Mouse (Mus musculus): ENCODE results near the gene Car15. TPM values are rescaled to one million over a fixed set of nuclear protein-coding genes. Genes with fewer than 3 reads are reported as not detected.

Gene Car15
- 0.75 and 2.2 TPM in 2 replicates for polyA plus RNA-seq (2015; fragmentation: Nextera tagmentation; extraction: Ambion mirVana)

DNA sequence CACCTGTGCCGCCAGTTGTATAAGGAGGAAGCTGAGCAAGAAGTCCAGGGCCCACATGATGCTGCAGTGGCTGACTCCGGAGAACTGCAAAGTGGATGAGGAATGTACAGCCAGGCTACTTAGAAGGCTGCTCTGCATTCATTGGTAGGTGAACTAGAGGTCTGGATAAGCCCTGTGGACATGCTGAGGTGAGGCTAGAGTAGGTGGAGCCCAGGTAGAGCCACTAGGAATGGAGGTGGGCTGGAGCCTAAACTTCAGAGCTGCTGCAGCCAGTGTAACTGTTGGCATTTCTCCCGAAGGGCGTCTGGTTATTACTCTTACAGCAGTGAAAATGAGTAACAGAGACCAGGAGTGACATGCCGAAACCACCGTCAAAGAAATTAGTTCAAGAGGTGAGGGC, at the start of gene Car15:
Gene Car15 (minus strand): TSS at position 314 of the 400 bp plus-strand sequence.

DNA sequence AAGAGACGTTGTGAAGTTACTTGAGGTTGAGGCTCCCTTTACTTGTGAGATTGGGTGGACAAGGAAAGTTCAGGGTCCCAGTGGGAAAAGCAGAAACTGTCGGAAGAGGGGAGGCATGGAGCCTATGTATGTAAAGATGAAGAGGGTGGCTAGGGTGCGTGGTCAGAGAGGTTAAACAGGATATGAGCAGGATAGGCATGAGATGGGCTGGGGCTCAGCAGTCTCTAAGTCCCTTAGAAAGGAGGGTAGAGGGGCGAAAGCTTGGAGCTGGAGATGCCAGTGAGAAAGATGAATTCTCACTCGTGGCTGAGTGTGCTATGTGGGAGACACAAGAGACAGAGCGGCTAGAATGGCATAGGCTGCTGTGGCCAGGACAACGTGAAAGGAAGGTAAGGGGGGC, 5.3 kb downstream of the Car15 start, which contains the start of gene B830017H08Rik:
Gene B830017H08Rik (plus strand): TSS at position 301 of the 400 bp plus-strand sequence.

DNA sequence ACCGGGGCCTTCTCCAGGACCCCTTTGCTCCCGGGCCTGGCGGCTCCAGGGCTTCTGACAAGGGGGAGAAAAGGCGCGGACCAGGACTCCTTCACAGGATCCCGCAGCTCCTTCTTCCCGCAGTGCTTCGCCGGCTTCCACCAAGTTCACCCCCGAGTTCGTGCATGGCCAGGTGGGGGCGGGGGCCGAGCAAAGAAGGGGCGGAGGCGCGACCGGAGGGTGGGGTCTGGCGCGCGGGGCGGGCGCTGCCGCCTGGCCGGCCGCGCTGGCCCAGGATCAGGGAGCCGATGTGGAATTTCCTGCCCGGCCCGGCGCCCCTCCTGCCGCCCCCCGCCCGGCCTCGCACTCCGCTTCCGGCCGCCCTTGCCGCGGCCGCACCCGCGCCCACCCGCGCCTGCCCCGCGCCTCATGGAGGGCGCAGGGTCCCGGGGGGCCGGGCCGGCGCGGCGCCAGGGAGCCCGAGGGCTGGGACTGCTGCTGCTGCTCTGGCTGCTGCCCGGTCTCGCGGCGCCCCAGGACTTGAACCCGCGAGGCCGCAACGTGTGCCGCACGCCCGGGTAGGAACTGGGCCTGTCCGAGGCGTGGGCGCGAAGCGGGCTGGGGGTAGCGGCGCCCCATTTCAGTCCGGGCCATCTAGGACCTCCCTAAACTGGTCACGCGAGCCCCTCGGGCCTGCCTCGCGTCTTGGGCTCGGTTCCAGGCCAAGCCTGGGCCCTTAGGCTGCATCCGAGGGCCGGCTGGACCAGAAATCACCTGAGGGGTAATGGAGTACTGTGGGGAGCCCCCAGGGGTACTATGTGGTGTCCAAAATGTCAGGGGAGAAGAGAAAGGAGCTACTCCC, 41.0 kb downstream of the Car15 start, which contains the start of gene Scarf2:
Gene Scarf2 (plus strand): TSS at position 312 of the 841 bp plus-strand sequence.

Other genes with a start within 250 kb of the Car15 start
- 16.9 and 20.5 TPM in 2 replicates for gene Smpd4, start 219.0 kb downstream of the Car15 start, polyA plus RNA-seq (2015; fragmentation: Nextera tagmentation; extraction: Ambion mirVana)
- 38.1 and 38.7 TPM in 2 replicates for gene Ccdc74a, start 191.9 kb downstream of the Car15 start, polyA plus RNA-seq (2015; fragmentation: Nextera tagmentation; extraction: Ambion mirVana)
- gene Med15, start 105.5 kb downstream of the Car15 start, polyA plus RNA-seq (2015; fragmentation: Nextera tagmentation; extraction: Ambion mirVana): 31.0 and 35.2 TPM in 2 replicates
- gene Klhl22, start 78.7 kb downstream of the Car15 start, polyA plus RNA-seq (2015; fragmentation: Nextera tagmentation; extraction: Ambion mirVana): 68.8 and 72.8 TPM in 2 replicates
- gene Scarf2, start 41.1 kb downstream of the Car15 start, polyA plus RNA-seq (2015; fragmentation: Nextera tagmentation; extraction: Ambion mirVana): 4.0 and 5.4 TPM in 2 replicates
- gene B830017H08Rik, start 5.2 kb downstream of the Car15 start, polyA plus RNA-seq (2015; fragmentation: Nextera tagmentation; extraction: Ambion mirVana): 11.1 and 13.0 TPM in 2 replicates
- 0.19 and 0.38 TPM in 2 replicates for gene Gm20518, start 53.3 kb upstream of the Car15 start, polyA plus RNA-seq (2015; fragmentation: Nextera tagmentation; extraction: Ambion mirVana)
- gene Tssk1, start 55.9 kb upstream of the Car15 start, polyA plus RNA-seq (2015; fragmentation: Nextera tagmentation; extraction: Ambion mirVana): 0.04 TPM in 1 of 2 replicates, not detected in the other
- 72.6 and 84.3 TPM in 2 replicates for gene Dgcr2, start 60.2 kb upstream of the Car15 start, polyA plus RNA-seq (2015; fragmentation: Nextera tagmentation; extraction: Ambion mirVana)
- not detected in 2 replicates for gene Tssk2, start 60.3 kb upstream of the Car15 start, polyA plus RNA-seq (2015; fragmentation: Nextera tagmentation; extraction: Ambion mirVana)
- gene Ess2, start 73.0 kb upstream of the Car15 start, polyA plus RNA-seq (2015; fragmentation: Nextera tagmentation; extraction: Ambion mirVana): 33.1 and 35.8 TPM in 2 replicates
- 0.22 TPM in 1 of 2 replicates, not detected in the other for gene Gsc2, start 76.7 kb upstream of the Car15 start, polyA plus RNA-seq (2015; fragmentation: Nextera tagmentation; extraction: Ambion mirVana)
- gene Slc25a1, start 89.9 kb upstream of the Car15 start, polyA plus RNA-seq (2015; fragmentation: Nextera tagmentation; extraction: Ambion mirVana): 174 and 195 TPM in 2 replicates
- not detected in 2 replicates for gene Vpreb2, start 142.1 kb upstream of the Car15 start, polyA plus RNA-seq (2015; fragmentation: Nextera tagmentation; extraction: Ambion mirVana)
- gene Dgcr6, start 214.5 kb upstream of the Car15 start, polyA plus RNA-seq (2015; fragmentation: Nextera tagmentation; extraction: Ambion mirVana): 174 and 187 TPM in 2 replicates